Mouse (Mus musculus): ENCODE results near the gene Rnaseh2a.

Gene Rnaseh2a

DNA sequence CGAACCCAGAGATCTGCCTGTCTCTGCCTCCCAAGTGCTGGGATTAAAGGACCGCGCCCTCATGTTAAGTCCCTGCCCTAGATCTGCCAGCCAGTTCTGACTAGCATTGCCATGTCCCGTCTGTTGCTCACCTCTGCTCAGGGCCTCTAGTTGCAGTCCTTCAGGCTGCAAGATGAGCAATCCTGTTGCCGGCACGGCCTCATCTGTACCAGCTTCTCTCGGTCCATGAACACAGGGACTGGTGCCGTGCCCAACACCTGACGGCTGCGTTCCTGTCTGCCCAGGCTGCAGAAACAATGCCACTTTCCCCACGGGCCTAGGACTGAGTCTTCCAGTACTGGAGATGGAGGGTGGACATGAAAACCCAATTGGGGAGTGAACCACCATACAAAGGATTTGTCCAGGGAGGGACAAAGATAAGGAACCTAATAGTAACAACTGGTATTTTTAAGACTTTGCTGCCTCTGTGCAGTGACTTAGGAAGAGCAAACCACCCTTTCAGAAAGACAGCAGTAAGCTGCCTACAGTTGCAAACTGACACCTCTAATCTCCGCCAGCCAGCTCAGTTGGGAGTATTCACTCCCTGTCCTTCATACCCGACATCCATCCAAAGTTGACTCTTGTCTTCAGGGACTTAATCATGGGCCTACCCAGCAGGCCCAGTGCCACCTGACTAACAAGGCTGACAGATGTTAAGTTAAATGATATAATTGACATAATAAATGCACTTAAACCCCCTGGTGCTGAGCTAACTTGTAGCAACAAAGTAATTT, 1.8 kb downstream of the Rnaseh2a start:
- no peak for DNase-seq (ENCODE audit: low spot score)

DNA sequence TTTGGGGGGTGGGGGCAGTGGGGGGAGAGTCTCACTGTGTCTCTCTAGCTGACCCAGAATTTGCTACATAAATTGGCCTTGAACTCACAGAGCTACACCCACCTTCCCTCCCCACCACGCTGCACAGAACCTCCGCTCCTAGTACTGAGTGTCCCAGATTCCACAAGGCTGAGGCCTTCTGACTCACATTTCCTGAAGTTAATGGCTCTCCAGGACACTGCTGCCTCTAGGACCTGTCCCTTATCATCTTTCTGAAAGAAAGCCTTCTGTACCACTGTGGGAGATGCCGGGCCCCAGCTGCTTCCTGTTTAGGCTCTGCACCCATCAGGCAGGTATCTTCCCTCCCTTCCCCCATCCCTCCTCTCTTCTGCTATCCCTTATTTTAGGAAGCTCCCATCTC, 3.0 kb downstream of the Rnaseh2a start:
- no peak for DNase-seq (ENCODE audit: low spot score)

DNA sequence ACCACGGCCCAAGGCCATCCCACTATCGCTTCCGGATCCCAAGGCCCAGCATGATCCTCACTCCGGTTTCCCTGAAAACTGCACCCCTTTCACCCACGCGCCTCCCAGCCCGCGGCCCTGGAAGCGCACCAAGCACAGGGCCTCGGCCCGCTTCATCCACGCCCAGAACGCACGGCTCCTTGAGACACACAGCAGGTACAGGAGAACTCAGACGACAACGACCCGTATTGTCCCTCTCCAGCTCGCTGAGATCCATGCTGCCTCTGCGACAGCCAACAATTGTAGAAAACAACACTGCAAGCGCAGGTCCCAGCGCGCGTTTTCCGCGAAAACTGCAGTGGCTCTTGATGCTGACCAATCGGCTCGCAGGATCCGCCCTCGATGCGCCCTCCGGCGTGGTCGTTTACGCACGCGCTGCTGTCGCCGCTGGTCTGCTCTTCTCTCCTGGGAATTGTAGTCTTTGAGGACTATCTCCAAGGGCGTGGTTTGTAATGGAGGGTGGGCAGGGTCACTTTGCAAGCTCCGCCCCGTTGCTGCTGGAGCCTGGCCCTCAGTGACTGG, 3.8 kb downstream of the Rnaseh2a start:
- DNase-seq (ENCODE audit: low spot score): no peak

DNA sequence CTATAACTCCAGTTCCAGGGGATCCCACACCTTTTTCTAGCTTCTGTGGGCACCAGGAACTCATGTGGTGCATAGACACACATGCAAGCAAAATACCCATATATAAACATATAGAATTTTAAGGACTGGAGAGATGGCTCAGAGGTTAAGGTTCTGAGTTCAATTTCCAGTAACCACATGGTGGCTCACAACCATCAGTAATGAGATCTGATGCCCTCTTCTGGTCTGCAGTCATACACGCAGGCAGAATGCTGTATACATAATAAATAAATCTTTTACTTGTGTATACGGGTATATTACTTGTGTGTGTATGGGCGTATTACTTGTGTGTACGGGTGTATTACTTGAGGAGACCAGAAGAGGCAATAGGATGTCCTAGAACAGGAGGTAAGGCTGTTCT, 5.6 kb downstream of the Rnaseh2a start:
- no peak for DNase-seq (ENCODE audit: low spot score)

DNA sequence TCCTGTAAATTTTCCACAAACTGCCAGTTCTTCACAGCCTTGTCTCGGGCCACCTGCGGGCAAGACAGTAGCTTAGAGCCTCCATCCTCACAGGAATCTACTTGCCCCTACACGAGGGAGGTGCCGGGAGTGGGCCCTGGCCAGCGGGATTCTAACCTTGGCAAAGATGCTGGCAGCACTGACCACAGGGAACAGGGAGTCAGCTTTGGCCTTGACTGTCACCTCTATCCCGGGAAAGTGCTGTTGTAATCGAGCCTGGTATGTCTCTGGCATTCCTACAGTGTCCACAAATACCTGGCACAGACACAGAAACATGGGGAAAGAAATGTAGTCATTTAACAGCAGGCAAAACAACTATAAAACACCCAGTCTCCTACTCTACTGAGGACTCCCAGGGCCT, 9.8 kb downstream of the Rnaseh2a start:
- DNase-seq (ENCODE audit: low spot score): no peak

DNA sequence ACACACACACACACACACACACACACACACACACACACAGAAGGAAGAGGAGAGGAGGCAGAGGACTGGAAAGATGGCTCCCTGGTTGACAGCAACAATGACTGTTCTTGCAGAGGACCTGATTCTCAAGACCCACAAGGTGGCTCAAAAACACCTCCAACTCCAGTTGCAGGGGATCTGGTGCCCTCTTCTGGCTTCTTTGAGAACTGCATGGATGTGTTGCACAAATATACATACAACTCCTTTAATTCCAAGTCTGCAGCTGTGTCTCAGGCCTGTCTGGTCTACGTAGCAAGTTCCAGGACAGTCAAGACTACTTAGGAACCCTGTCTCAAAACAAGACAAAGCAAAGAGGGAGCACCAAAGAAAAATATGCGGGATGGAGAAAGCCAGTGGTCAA, 12.8 kb downstream of the Rnaseh2a start:
- no peak for DNase-seq (ENCODE audit: low spot score)

DNA sequence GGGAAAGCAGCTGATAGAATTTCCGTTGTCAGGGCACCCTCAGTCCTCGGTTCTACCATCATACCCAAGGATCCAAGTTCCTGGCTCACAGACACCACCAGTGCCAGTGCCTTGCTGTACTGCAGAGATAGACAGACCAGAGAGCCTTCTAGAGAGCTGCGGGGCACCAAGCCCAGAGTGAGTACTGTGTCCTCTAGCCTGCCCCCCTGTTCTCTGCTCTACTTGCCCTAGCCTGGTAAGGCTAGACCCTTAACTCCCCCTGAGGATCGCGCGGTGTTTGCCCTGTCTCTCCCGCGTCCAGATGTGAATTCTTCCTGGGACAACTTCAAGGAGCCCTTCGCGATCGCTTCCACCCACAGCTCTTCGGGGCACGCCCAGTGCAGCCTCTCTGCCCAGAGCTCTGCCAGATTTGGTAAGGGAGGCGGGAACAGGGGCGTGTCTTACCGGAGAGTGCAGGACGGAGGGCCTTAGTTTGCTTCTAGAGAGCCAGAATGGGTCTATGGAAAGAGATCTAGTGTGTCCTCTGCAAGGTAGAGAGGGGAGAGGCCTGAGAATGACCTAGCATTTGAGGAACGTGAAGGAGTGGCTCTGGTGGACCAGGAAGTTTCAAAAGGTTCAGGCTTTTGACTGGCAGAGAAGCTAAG, 16.8 kb downstream of the Rnaseh2a start:
- no peak for DNase-seq (ENCODE audit: low spot score)

DNA sequence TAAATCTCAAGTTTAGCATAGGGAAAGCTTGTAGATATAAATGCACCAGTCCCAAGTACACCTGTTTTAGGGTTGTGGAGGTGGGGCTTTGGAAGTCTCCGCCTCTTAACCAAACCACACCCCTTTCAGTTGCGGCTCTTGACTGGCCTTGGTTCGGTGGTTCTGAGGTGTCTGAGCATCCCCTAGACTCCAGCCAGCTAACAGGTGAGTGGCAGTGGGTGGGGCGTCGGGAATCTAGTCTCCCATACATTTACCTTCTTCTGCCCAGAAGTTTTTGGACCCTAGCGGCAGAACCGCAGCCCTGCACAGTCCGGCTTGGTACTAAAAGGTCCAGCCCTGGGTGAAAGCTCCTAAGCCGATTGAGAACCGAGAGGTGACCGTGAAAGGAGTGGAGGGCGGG, 19.8 kb downstream of the Rnaseh2a start:
- no peak for DNase-seq (ENCODE audit: low spot score)

DNA sequence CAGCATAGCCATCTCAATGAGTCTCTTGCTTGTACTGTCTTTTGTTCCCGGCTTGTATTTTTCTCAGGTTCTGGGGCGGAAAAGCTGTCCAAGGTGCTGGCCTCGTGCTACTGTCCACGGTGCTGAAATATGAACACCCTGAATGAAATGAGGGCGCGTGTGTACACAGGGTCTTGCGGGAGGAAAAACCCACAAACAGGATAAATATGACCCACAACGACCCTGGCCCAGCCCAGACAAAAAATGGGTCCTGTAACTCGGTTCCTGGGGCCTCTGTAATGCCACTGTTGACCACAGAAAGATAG, 22.4 kb downstream of the Rnaseh2a start:
- no peak for DNase-seq (ENCODE audit: low spot score)

DNA sequence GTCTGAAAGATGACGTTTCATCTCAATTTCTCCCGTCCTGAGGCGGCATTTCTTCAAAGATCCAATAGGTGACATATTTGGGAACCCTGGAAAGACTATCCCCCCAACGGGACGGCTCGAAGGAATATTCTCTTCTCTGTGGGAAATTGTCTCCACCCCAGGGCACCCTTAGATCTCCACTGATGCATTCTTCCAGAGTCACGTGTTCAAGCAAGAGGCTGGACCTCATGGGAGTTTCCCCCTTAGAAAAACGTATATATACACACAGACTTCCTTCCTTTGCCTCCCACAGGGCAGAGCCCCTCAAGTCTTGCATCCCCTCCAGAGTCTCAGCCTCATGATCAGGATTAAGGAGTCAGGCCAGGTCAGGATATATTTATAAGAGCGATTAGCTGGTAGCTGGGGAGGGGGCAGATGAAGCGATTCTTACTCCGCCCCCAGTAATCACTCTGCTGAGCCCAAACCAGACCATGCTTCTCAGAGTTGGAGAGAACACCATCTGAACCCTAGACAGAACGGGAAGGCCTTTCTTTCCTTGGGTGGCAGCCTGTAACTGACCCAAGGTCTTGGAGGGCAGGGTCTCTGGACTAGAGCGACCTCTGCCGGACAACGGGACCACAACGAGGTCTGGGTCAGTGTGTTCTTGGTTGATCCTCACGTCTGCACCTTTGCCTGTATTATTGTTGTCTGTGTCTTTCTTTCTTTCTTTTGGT, 22.9 kb downstream of the Rnaseh2a start, which contains the start of gene Rtbdn:
Gene Rtbdn, plus strand, starts transcription at position 464 of the 713 bp plus-strand sequence.
- no peak for DNase-seq (ENCODE audit: low spot score)

DNA sequence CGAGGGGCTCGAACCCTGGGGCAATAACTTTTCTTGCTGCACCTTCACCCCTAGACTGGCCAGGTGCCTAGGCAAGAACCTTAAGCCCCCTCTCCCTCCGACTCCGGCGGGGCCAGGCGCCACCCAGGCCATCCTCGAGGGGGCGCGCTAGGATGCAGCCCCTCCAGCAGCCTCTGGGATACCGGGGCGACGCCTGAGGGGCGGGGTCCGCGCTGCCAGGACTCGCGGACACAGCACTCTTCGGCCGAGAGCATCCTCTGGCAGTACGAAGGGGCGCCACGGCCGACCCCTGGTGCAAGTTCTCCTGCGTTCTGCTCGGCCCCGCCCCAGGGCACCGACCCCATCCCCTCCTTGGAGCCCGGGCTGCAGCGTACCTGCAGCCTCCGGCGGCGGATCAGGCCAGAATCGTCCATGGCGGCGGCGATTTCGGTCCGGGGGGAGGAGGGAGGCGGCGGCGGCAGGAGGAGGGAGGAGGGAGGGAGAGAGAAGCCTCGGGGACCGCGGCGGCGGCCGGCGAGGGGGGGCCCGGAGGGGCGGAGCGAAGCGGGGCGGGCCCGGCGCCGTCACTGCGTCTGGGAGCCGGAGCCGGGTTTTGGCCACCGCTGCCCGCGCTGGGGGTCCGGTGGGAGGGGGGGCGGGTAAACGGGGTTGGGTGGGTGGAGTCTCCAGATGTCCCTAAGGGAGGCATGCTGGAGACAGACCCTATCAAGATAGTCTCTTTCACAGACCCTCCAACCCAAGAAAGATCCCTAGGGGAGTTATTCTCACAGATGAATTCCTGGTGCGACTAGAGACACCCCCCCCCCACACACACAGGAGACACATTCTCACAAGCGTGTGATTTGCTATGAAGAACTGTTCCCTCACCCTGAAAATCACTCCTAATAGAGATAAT, 23.7 kb downstream of the Rnaseh2a start:
- DNase-seq (ENCODE audit: low spot score): no peak

DNA sequence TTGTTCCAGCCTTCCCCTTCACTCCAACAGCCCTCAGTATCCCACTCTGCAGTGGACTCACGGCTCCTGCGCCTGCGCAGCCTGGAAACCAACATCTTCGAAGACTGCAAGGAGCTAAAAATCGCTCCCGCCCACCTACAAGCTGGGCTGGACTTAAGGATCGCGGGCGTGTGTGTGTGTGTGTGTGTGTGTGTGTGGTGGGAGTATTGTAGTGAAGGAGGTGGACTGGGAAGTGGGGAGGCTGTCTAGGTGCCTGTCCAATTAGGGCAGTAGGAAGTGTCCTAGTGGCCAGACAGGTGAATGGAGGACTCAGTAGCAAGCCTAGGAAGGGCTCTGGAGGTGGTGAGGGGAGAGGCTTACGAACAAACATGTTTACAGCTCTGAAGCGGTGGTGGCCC, 24.3 kb downstream of the Rnaseh2a start:
- no peak for DNase-seq (ENCODE audit: low spot score)

DNA sequence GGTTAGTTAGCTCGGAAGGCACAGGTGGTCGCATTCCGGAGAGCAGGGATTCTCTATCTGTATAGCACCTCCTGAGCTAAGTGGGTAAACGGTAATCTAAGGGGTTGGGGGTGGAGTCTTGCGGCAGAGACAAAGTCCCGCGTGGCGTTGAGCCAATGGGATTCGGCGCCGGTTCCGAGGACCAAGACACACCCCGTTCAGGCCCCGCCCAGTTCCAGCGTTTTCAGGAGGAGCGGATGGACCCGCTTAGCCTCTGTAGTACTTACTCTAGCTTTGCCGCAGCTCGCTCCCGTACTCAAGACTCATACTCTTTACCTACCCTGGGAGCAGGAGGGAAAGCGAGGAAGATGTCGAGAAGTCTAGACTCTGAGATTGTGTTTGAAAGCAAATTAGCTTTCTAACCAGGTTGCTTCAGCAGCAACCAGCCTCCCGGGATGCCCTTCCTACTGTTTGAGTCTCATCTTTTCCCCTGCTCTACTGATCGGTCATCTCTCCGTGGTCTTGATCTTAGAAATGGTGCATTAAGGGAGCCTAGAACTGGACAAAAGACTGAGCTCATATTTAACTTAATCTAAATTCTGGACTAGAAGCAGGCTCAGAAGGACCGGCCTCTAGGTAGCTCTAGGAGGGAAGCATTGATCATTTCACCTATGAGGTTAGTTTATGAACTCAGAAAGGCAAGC, 24.9 kb downstream of the Rnaseh2a start:
- DNase-seq (ENCODE audit: low spot score): no peak

DNA sequence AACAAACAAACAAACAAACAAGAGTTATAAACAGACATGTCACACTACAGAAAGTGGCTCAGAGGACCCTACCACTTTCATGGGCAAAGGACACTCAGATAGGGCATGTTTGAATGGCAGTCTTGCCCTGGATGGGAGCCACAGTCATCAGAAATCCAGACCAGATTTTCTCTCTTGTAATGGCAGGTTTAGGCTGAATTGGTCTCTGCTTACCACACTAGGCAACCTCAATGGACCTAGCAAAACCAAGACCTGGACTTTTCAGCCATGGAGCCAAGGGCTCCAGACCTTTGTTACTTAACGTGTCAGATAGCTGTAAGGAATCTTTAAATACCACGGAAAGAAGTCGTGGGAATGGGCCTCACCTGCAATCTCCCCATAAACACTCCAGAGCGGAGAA, 25.9 kb downstream of the Rnaseh2a start:
- DNase-seq (ENCODE audit: low spot score): no peak

DNA sequence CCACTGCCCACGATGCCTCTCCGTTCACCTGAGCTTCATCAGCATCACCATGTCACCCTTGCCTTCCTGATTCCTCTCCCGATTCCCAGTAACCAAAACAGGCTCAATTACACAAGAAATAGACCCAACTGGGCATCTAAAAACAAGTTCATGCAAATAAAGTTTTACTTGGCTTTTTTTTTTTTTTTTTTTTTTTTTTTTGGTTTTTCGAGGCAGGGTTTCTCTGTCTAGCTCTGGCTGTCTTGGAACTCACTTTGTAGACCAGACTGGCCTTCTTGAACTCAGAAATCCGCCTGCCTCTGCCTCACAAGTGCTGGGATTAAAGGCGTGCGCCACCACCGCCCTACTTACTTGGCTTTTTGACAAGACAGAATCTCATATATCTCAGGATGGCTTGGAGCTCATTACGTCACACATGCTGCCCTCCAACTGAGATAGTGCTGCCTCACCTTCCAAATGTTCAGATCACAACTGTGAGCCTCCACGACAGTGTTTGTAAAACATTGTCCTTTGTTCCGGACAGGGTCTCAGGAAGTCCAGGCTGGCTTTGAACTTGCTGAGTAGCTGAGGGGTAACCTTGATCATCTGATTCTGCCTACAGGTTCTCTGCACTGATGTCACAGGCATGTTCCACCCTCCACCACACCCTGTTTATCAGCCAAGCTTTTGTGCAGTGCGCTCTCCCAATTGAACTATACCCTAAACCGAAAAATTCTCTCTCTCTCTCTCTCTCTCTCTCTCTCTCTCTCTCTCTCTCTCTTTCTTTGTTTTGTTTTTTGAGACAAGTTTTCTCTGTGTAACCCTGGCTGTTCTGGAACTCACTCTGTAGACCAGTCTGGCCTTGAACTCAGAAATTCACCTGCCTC, 31.7 kb downstream of the Rnaseh2a start:
- no peak for DNase-seq (ENCODE audit: low spot score)

DNA sequence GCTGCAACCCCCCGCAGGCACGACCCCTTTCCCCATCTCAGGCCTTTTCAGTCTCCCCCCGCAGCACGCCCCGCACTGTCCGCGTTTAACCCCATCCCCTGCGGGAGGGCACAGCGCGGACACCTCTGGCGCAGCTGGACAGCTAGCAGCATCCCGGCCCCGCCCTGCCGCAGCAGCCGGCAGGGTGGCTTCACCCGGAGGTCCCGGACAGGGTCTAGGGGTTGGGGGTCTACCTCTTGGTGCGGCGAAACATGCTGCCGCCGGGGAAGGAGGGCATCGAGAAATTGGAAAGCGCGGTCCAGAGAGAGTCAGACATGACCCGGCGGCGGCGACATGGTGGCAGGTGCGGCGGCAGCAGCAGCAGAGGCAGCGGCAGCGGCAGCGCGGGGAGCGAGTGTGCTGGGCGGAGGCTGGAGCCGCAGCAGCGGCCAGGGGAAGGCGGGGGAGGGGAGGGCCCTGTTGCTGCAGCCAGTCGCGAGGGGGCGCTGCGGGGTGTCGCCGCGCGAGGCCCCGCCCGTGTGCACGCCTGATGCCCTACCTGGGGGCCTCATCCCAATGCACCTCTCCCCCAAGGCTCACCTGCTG, 32.5 kb downstream of the Rnaseh2a start, which contains the start of gene Mast1:
Gene Mast1, minus strand, starts transcription at position 398 of the 585 bp plus-strand sequence.
- DNase-seq (ENCODE audit: low spot score): no peak

DNA sequence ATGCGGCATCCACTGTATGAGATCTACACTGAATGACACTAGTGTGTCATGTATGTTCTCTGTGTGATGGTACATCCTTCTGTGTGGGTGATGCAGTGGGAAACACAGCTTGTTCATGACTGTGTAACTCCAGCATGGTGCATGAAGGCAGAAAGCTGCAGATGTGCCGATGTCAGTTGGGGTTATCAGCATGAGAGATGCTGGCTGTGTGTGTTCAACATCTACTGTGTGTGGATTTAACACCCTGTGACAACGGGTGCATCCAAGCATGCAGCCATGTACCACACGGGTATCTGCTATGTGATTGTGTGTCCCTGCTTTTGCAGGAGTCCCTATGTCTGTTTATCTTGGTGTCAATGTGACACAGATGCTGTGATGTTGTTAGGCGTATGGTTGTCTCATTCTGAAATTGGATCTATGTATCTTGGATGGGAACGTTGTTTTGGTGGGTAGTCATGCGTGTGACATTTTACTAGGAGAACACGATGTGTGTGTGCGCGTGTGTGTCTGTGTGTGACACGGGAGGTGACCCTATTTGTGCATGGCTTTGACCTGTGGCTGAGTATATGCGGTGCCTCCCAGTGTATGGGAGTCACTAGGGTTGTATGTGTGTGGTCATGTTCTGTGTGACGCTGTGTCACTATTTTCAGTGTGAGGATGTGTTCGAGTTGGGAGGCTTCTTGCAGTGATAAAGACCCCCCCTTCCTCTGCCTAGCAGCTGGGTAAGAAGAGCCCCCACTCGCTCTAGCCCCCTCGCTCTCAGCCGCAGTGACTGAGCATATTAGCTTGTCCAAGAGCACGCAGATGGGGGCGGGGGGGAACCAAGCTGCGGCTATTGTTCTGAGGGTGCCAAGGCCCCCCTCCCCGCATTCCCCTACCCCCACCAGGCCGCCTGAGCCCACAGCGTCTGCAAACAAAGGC, 33.3 kb downstream of the Rnaseh2a start:
- no peak for DNase-seq (ENCODE audit: low spot score)

DNA sequence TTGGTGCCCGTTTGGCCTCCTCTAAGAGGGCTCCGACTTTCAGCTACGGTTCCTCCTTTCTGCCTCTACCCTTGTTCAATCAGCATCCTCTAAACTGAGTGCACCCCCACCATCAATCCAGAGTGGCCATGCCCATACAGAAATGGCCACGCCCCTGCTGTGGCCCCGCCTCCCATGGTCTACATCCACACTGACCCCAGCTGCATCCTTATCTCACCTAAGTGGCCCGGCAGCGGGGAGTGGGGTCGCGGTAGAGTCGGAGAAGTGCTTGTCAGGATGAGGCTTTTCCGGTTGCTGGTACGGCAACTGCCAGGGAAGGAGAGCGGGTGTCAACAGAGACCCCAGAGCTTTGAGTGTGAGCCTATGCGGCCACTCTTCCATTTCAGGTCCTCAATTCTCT, 34.1 kb downstream of the Rnaseh2a start:
- no peak for DNase-seq (ENCODE audit: low spot score)

DNA sequence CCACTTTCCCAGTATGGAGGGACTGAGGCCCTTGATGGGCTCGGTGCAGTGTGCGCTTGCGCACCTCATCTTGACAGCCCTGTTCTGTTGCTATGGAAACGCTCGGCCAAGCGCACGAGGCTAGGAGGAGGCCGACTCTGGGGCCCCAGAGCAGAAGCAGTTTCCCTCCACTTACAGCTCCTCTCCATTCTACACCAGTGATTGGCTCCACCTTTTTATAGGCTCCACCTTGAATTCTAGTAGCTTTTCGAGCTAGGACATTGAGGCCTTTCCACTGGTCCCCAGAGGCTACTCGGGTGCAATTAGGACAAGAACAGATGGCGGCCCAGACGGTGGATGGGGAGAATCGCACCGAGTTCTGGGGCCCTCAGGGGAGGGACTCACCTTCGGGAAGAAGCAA, 34.7 kb downstream of the Rnaseh2a start:
- DNase-seq (ENCODE audit: low spot score): no peak

All from ovary, postnatal 10 days (tissue).